Mouse (Mus musculus) neural tube, embryonic 12.5 days (tissue): ENCODE measurements at regions not wholly inside any gene's neighbourhood (a gene's known extent, or its start where the extent isn't known, plus 50 kb on each side); places are given as distances from the start of the nearest gene placed in this dataset.
"Not testable (repeated sequence)": the region's sequence is repeated elsewhere in the genome, so short reads cannot be mapped to it uniquely, and the experiment has no call there.

Experiments
- ATAC-seq: fragments of 200-750 bp; cut with Nextera tagmentation; 2 replicates; pipeline ENCODE4 v1.8.0; 2017; ENCODE audit warnings: low read depth, mild to moderate bottlenecking, moderate TSS enrichment, moderate library complexity; ENCODE audit not compliant: low FRiP score
- H3K27ac ChIP-seq: fragments of 300-500 bp; sonication (generic); 2 replicates; pipeline ENCODE4 v1.5.1; 2016
- H3K27me3 ChIP-seq: fragments of 300-500 bp; sonication (generic); replicated peaks from 2 replicates; pipeline ENCODE4 v1.6.1; 2016; ENCODE audit warnings: mild to moderate bottlenecking
- H3K36me3 ChIP-seq: fragments of 300-500 bp; sonication (generic); 2 replicates; pipeline ENCODE4 v1.6.1; 2016; ENCODE audit warnings: mild to moderate bottlenecking
- H3K4me1 ChIP-seq: fragments of 300-500 bp; sonication (generic); 2 replicates; pipeline ENCODE4 v1.6.1; 2016
- H3K4me2 ChIP-seq: fragments of 300-500 bp; sonication (generic); replicated peaks from 2 replicates; pipeline ENCODE4 v1.6.1; 2016; ENCODE audit warnings: mild to moderate bottlenecking
- H3K4me3 ChIP-seq: fragments of 300-500 bp; sonication (generic); 2 replicates; pipeline ENCODE4 v1.5.1; 2016
- H3K9ac ChIP-seq: fragments of 300-500 bp; sonication (generic); 2 replicates; pipeline ENCODE4 v1.6.1; 2016; ENCODE audit warnings: mild to moderate bottlenecking
- H3K9me3 ChIP-seq: fragments of 300-500 bp; sonication (generic); 2 replicates; pipeline ENCODE4 v1.6.1; 2016; ENCODE audit warnings: mild to moderate bottlenecking
- WGBS: fragments of 180-500 bp; shearing (Covaris S2); methylation state at CpG from one replicate; pipeline ENCODE4 v1.1.7; 2016; 5-methylcytosine and 5-hydroxymethylcytosine counted together

GRCm38 (mm10) chr10:111620927-111621676 lies 115.0 kb downstream of the Phlda1 start:
- no peak overlapping the region for H3K4me3 ChIP-seq
- H3K4me2 ChIP-seq, result no peak overlapping the region
- H3K27ac ChIP-seq, result no peak overlapping the region
- WGBS, result 87% methylated on average over 11 of the region's 11 CpGs
- H3K4me1 ChIP-seq, result no peaks in the 10 kb centered on the region
- no peaks in the 10 kb centered on the region for H3K36me3 ChIP-seq
- no peak for ATAC-seq
- no peak overlapping the region for H3K9ac ChIP-seq
- no peaks in the 10 kb centered on the region for H3K9me3 ChIP-seq
- no peaks in the 10 kb centered on the region for H3K27me3 ChIP-seq

GRCm38 (mm10) chr10:111622789-111623188 lies 116.7 kb downstream of the Phlda1 start:
- no peak for ATAC-seq
- Histone ChIP-seq H3K4me1 (no peaks in the 10 kb centered on the region), H3K9me3 (no peaks in the 10 kb centered on the region), H3K4me2 (no peak overlapping the region), H3K9ac (no peak overlapping the region), H3K27me3 (no peaks in the 10 kb centered on the region), H3K27ac (no peak overlapping the region), H3K36me3 (no peaks in the 10 kb centered on the region), H3K4me3 (no peak overlapping the region)
- 58% methylated on average over 4 of the region's 4 CpGs for WGBS

- H3K9ac ChIP-seq, result no peak overlapping the region
- WGBS, result 34% methylated on average over 2 of the region's 2 CpGs
- H3K36me3 ChIP-seq, result no peaks in the 10 kb centered on the region
- H3K9me3 ChIP-seq, result no peaks in the 10 kb centered on the region
- no peak overlapping the region for H3K4me3 ChIP-seq
- no peaks in the 10 kb centered on the region for H3K4me1 ChIP-seq
- H3K4me2 ChIP-seq, result no peak overlapping the region
- no peak overlapping the region for H3K27ac ChIP-seq
- H3K27me3 ChIP-seq, result no peaks in the 10 kb centered on the region
- ATAC-seq, result no peak
Measured at GRCm38 (mm10) chr10:111624021-111624420, 117.9 kb downstream of the Phlda1 start.

- ATAC-seq, result no peak
- H3K9ac ChIP-seq, result no peak overlapping the region
Measured at GRCm38 (mm10) chr10:111624624-111625023, 118.5 kb downstream of the Phlda1 start.

GRCm38 (mm10) chr10:111625573-111625972 lies 119.5 kb downstream of the Phlda1 start:
- no peak for ATAC-seq
- no peak overlapping the region for H3K4me3 ChIP-seq
- no peaks in the 10 kb centered on the region for H3K36me3 ChIP-seq
- no peak overlapping the region for H3K27ac ChIP-seq
- no peak overlapping the region for H3K9ac ChIP-seq
- WGBS, result 95% methylated on average over 11 of the region's 11 CpGs
- no peaks in the 10 kb centered on the region for H3K4me1 ChIP-seq
- H3K27me3 ChIP-seq, result no peaks in the 10 kb centered on the region
- H3K9me3 ChIP-seq, result no peaks in the 10 kb centered on the region
- no peak overlapping the region for H3K4me2 ChIP-seq

More at GRCm38 (mm10) chr10:111624624-111625023, 118.5 kb downstream of the Phlda1 start:
- no peaks in the 10 kb centered on the region for H3K4me1 ChIP-seq
- no peaks in the 10 kb centered on the region for H3K9me3 ChIP-seq
- no peaks in the 10 kb centered on the region for H3K27me3 ChIP-seq
- H3K4me2 ChIP-seq, result no peak overlapping the region
- H3K36me3 ChIP-seq, result no peaks in the 10 kb centered on the region
- 19% methylated on average over 7 of the region's 7 CpGs for WGBS
- no peak overlapping the region for H3K27ac ChIP-seq
- H3K4me3 ChIP-seq, result no peak overlapping the region

- Histone ChIP-seq H3K36me3 (no peaks in the 10 kb centered on the region), H3K9me3 (no peaks in the 10 kb centered on the region), H3K9ac (no peak overlapping the region), H3K27me3 (no peaks in the 10 kb centered on the region), H3K4me3 (no peak overlapping the region), H3K27ac (no peak overlapping the region), H3K4me1 (no peaks in the 10 kb centered on the region), H3K4me2 (no peak overlapping the region)
- WGBS, result 91% methylated on average over 6 of the region's 6 CpGs
- no peak for ATAC-seq
Measured at GRCm38 (mm10) chr10:111626009-111626408, 119.9 kb downstream of the Phlda1 start.

GRCm38 (mm10) chr10:111636283-111636682 lies 130.2 kb downstream of the Phlda1 start:
- Histone ChIP-seq H3K27me3 (no peaks in the 10 kb centered on the region), H3K27ac (no peak overlapping the region), H3K9ac (no peak overlapping the region), H3K4me3 (no peak overlapping the region), H3K9me3 (no peaks in the 10 kb centered on the region), H3K4me2 (no peak overlapping the region), H3K4me1 (no peaks in the 10 kb centered on the region), H3K36me3 (no peaks in the 10 kb centered on the region)
- no peak for ATAC-seq
- 60% methylated on average over 14 of the region's 14 CpGs for WGBS

GRCm38 (mm10) chr10:111637084-111637735 lies 131.1 kb downstream of the Phlda1 start:
- Histone ChIP-seq H3K4me3 (no peak overlapping the region), H3K27ac (no peak overlapping the region), H3K27me3 (no peaks in the 10 kb centered on the region), H3K4me1 (no peaks in the 10 kb centered on the region), H3K4me2 (no peak overlapping the region), H3K9me3 (no peaks in the 10 kb centered on the region), H3K36me3 (no peaks in the 10 kb centered on the region), H3K9ac (no peak overlapping the region)
- no peak for ATAC-seq
- WGBS, result 88% methylated on average over 12 of the region's 12 CpGs

- Histone ChIP-seq H3K9me3 (no peaks in the 10 kb centered on the region), H3K27ac (no peak overlapping the region), H3K4me3 (no peak overlapping the region), H3K9ac (no peak overlapping the region), H3K4me1 (no peaks in the 10 kb centered on the region), H3K27me3 (no peaks in the 10 kb centered on the region), H3K4me2 (no peak overlapping the region), H3K36me3 (no peaks in the 10 kb centered on the region)
- no peak for ATAC-seq
- 94% methylated on average over 7 of the region's 7 CpGs for WGBS
Measured at GRCm38 (mm10) chr10:111639866-111640265, 133.8 kb downstream of the Phlda1 start.

GRCm38 (mm10) chr10:111642683-111643082 lies 136.6 kb downstream of the Phlda1 start:
- no peaks in the 10 kb centered on the region for H3K36me3 ChIP-seq
- H3K4me1 ChIP-seq, result no peaks in the 10 kb centered on the region
- 77% methylated on average over 2 of the region's 2 CpGs for WGBS
- no peak for ATAC-seq
- no peaks in the 10 kb centered on the region for H3K9me3 ChIP-seq
- H3K4me3 ChIP-seq, result no peak overlapping the region
- no peak overlapping the region for H3K27ac ChIP-seq
- H3K4me2 ChIP-seq, result no peak overlapping the region
- H3K27me3 ChIP-seq, result no peaks in the 10 kb centered on the region
- H3K9ac ChIP-seq, result no peak overlapping the region

- not testable (repeated sequence) for H3K27ac ChIP-seq, H3K27me3 ChIP-seq, H3K9ac ChIP-seq, ATAC-seq, H3K4me2 ChIP-seq, H3K4me3 ChIP-seq, H3K4me1 ChIP-seq, H3K36me3 ChIP-seq, H3K9me3 ChIP-seq
- WGBS, result 64% methylated on average over 1 of the region's 2 CpGs
Measured at GRCm38 (mm10) chr10:111653773-111654172, 147.7 kb downstream of the Phlda1 start.

- 72% methylated on average over 22 of the region's 22 CpGs for WGBS
- H3K27me3 ChIP-seq, result no peaks in the 10 kb centered on the region
- H3K4me2 ChIP-seq, result no peak overlapping the region
- H3K36me3 ChIP-seq, result no peaks in the 10 kb centered on the region
- H3K27ac ChIP-seq, result no peak overlapping the region
- no peaks in the 10 kb centered on the region for H3K9me3 ChIP-seq
- no peak for ATAC-seq
- no peak overlapping the region for H3K4me3 ChIP-seq
- H3K9ac ChIP-seq, result no peak overlapping the region
- H3K4me1 ChIP-seq, result peaks cover 3% of the 10 kb centered on the region; the same call in 1 of the 2 replicates
Measured at GRCm38 (mm10) chr10:111654364-111655226, 148.5 kb downstream of the Phlda1 start.
